Mouse (Mus musculus) limb, embryonic 10.5 days (tissue): ENCODE data around the gene Slc16a3. TPM values are rescaled to one million over a fixed set of nuclear protein-coding genes. Genes with fewer than 3 reads are reported as not detected.

Source experiments
- DNase-seq: peaks from one replicate; pipeline ENCODE4 v3.0.0-alpha.2; 2017; ENCODE audit warnings: low spot score
- H3K27ac ChIP-seq: fragments of 300-500 bp; sonication (generic); 2 replicates; pipeline ENCODE4 v1.5.1; 2016; ENCODE audit warnings: mild to moderate bottlenecking
- H3K27me3 ChIP-seq: fragments of 300-500 bp; sonication (generic); 2 replicates; pipeline ENCODE4 v1.6.1; 2016; ENCODE audit warnings: low read depth, mild to moderate bottlenecking; ENCODE audit not compliant: poor library complexity, severe bottlenecking
- H3K36me3 ChIP-seq: fragments of 300-500 bp; sonication (generic); 2 replicates; pipeline ENCODE4 v1.6.1; 2016; ENCODE audit warnings: mild to moderate bottlenecking, moderate library complexity
- H3K4me1 ChIP-seq: fragments of 300-500 bp; sonication (generic); 2 replicates; pipeline ENCODE4 v1.6.1; 2016
- H3K4me3 ChIP-seq: fragments of 300-500 bp; sonication (generic); 2 replicates; pipeline ENCODE4 v1.5.1; 2016; ENCODE audit warnings: mild to moderate bottlenecking, moderate library complexity
- H3K9me3 ChIP-seq: fragments of 300-500 bp; sonication (generic); replicated peaks from 2 replicates; pipeline ENCODE4 v1.6.1; 2016; ENCODE audit warnings: mild to moderate bottlenecking
- WGBS: fragments of 180-500 bp; shearing (Covaris S2); methylation state at CpG from one replicate; pipeline ENCODE4 v1.1.7; 2016; 5-methylcytosine and 5-hydroxymethylcytosine counted together
- polyA plus RNA-seq: library from polyadenylated mRNA; unstranded; fragments of >200 nt; fragmentation: Nextera tagmentation; extraction: Ambion mirVana; gene quantifications from 2 replicates; pipeline ENCODE4 v1.2.1, GENCODE M21; 2016

Gene Slc16a3
- polyA plus RNA-seq: 119 and 165 TPM in 2 replicates

DNA sequence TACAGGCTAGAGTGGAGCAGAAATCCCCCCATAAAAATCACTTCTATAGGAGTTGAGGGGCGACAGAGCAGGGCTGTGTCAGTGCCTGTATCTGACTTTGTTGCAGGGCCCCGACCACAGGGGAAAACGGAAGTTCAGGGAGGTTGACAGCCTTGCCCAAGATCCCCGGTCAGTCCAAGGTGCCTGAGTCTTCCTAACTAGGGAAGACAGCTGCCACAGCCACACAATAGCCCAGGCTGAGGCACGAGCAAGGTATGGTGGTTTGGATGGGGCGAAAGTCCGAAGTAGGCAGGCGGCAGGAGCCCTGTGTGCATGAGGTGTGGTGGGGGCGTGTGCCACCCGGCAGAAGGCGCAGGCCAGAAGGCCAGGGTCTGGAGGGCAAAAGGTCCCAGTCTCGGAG lies at the start of gene Slc16a3:
TSS of gene Slc16a3 (plus strand) at position 153 of the 400 bp plus-strand sequence.
- WGBS: 33% methylated on average over 12 of the region's 12 CpGs
- peaks cover 20% of the 10 kb centered on the region; the same call in 1 of the 2 replicates for H3K27me3 ChIP-seq
- peak within 1 kb of the TSS; percentile 89 for H3K27ac ChIP-seq
- peaks cover 16% of the 10 kb centered on the region; the same call in 1 of the 2 replicates for H3K36me3 ChIP-seq
- no peak for DNase-seq
- no peaks in the 10 kb centered on the region for H3K9me3 ChIP-seq
- H3K4me1 ChIP-seq: peaks cover 49% of the 10 kb centered on the region
- H3K4me3 ChIP-seq: peak within 1 kb of the TSS; percentile 68

DNA sequence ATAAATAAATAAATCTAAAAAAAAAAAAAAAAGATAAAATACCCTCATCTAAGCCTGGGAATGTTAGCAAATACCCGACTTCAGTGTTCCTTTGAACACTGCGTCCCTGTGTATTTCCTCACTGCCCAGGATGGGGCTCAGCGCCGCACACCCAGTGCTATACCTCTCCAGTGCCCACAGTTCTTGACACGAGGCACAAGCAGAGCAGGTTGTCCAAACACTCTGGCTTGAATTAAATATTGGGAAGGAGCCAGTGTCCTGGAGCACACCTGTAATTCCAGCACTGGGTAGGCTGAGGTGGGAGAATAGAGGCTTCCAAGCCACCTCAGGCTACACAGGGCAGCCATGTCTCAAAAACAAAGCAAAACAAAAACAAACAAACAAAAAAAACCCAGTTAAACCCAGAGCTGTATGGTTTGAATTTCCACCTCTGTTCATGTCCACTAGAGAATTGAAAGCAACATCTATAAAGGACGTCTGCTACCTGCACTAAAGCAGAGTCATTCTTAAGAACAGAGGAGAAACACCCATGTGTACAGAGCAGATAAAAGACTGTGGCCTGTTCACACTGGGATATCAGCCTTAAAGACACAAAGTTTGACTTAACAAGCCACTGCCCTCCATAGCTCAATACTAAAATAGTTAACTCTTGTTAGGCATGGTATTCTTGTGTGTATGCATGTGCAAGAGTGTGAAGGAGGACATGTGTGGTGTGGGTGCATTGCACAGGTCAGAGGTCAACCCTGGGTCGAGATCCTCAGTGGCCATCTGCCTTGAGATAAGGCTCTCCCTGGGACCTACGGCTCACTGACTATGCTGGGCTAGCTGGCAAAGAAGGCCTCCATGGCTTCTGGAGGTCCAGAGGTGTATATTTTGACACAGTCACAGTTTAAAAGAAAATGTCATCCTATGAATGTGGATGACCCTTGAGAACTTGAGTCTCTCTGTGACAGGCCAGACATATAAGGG lies 47.7 kb upstream of the Slc16a3 start:
- H3K27ac ChIP-seq: no peak overlapping the region
- no peak overlapping the region for H3K4me3 ChIP-seq
- no peaks in the 10 kb centered on the region for H3K27me3 ChIP-seq
- H3K4me1 ChIP-seq: no peaks in the 10 kb centered on the region
- no peaks in the 10 kb centered on the region for H3K9me3 ChIP-seq
- WGBS: 89% methylated on average over 8 of the region's 8 CpGs
- no peak for DNase-seq
- peaks cover 54% of the 10 kb centered on the region for H3K36me3 ChIP-seq

DNA sequence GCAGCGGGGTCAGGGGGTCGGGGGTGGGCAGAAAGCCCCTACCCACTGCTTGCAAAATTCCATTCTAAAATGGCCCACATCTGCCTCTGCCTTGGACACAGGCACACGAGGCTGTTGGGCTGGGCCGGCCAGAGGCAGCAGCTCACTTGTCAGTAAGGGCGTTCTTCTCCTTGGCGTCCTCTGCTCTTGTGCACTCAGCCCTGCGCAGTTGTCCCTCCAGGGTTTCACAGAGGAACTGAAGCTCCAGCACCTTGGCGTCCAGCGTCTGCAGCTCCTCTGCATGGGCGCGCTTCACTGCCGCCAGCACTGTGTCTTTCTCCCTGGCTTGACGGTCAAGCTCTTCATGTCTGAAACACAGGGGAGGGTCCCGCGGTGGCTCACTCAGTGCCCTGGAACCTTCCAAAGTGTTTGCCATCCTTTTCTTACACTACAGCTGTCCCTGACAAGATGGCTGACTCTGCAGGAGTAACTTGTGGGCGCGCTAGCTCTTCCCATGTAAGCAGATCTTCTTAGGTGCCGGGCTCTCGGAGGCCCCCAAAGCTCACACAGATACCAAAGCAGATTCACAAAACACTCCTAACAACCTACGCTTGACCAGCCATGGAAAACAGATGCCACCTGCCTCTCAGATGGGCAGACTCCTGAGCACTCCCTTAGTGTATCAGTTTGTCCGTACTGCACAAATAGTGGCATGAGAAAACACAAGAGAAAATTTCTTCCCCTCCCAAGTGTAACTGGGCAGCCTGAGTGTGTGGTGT lies 46.4 kb upstream of the Slc16a3 start:
- H3K4me3 ChIP-seq: no peak overlapping the region
- no peaks in the 10 kb centered on the region for H3K27me3 ChIP-seq
- H3K4me1 ChIP-seq: no peaks in the 10 kb centered on the region
- H3K36me3 ChIP-seq: peaks cover 41% of the 10 kb centered on the region
- H3K27ac ChIP-seq: no peak overlapping the region
- H3K9me3 ChIP-seq: no peaks in the 10 kb centered on the region
- DNase-seq: no peak
- WGBS: 85% methylated on average over 21 of the region's 21 CpGs

DNA sequence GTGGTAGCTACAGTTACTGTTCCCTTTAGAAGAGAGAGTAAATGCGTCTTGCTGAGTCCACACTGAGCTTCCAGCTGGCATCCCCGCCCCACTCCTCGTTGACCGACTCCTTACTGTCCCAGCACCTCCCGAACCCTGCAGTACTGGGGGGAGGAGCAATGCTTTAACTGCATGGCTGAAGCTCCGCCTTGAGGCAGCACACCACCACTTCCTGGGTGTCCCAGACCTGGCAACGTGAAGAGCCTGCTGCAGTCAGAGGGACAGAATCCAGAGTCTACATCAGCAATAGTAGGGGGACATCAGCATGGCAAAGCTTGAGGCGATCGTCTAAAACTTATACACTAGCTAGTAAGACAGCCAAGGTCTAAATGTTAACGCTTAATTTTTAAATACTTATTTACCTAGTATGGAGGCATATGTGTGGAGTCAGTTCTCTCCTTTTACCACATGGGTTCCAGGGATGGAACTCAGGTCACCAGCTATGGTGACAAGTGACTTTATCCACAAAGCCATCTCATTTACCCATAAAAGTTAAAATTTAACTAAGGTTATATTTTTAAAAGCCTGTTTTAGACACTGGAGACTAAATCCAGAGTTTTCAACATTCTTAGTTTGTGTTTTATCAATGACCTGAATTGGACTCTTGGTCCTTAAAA lies 45.7 kb upstream of the Slc16a3 start:
- H3K27me3 ChIP-seq: no peaks in the 10 kb centered on the region
- H3K4me3 ChIP-seq: no peak overlapping the region
- no peak overlapping the region for H3K27ac ChIP-seq
- H3K9me3 ChIP-seq: no peaks in the 10 kb centered on the region
- H3K36me3 ChIP-seq: peaks cover 38% of the 10 kb centered on the region
- H3K4me1 ChIP-seq: no peaks in the 10 kb centered on the region
- WGBS: 52% methylated on average over 10 of the region's 10 CpGs
- no peak for DNase-seq

DNA sequence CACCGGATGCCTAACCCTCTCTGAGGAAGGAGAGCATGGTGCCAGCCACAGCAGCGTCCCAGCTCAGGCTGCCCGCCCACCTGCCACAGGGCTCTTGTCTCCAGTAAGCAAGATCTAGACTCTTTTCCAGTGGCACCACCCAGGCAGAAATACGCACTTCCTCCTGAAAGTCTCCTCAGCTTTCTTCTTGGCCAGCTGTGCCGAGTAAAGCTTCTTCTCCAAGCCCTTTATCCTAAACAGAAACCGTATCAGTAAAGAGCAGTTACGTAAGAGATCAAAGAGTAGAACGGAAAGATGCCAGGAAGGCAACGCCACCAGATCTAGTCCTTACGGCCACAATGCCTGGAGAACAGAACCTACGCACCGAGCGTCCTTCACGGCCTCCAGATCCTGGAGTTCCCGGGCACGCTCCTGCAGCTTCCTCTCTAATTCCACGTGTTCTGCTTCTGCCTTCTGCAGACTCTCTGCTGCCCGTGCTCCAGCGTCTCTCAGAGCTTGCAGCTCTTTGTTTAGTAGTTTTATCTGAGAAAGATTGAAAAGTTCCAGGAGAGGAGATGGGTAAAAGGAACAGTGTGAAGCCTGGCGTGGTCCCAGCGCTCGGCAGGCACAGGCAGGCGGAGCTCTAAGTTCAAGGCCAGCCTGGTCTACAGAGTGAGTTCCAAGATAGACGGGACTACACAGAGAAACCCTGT lies 45.0 kb upstream of the Slc16a3 start:
- Histone ChIP-seq H3K27ac (no peak overlapping the region), H3K4me1 (no peaks in the 10 kb centered on the region), H3K9me3 (no peaks in the 10 kb centered on the region), H3K36me3 (peaks cover 37% of the 10 kb centered on the region), H3K27me3 (no peaks in the 10 kb centered on the region), H3K4me3 (no peak overlapping the region)
- WGBS: 83% methylated on average over 24 of the region's 24 CpGs
- no peak for DNase-seq

DNA sequence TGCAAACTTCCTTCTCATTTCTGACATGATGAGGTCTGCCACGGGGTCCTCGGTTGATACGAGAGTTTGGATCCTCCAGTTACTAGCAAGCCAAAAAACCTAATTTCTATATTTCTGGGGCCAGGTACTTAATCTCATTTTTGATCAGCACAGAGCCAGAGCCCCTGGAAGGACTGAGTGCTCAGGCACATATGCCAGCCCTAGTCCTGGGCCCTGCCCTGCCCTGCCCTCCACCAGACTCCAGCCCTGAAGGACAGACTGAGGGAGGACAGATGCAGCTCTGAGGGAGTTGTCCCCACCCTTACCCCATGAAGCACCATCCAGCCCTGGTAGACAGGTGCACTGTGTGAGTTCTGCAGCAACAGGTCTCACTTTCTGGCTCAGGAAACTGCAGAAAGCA lies 43.7 kb upstream of the Slc16a3 start:
- no peaks in the 10 kb centered on the region for H3K4me1 ChIP-seq
- H3K9me3 ChIP-seq: no peaks in the 10 kb centered on the region
- no peak for DNase-seq
- peaks cover 34% of the 10 kb centered on the region for H3K36me3 ChIP-seq
- H3K27me3 ChIP-seq: no peaks in the 10 kb centered on the region
- WGBS: 96% methylated on average over 3 of the region's 3 CpGs
- H3K27ac ChIP-seq: no peak overlapping the region
- no peak overlapping the region for H3K4me3 ChIP-seq

DNA sequence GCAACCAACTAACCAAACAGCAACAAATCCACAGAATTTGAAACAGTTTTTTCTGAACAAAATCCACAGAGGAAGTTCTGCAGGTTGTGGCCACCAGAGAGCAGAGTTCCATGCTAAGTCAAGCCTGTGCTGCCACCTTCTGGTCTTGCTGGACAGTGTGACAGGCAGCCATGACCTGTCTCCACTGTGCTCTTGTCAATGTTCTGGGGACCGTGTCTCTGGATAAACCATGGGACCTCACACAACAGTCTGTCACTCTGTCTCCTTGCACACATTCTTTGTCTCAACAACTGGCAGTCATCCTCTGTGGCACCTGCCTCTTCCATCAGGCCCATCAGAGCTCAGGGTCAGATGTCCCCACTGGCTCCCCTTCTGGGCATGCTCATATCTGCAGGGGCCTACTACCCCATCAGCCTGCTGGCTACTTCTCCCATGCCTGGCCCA lies 42.8 kb upstream of the Slc16a3 start:
- WGBS: 30% methylated on average over 1 of the region's 1 CpGs
- Histone ChIP-seq H3K9me3 (no peaks in the 10 kb centered on the region), H3K36me3 (peaks cover 34% of the 10 kb centered on the region), H3K27ac (no peak overlapping the region), H3K27me3 (no peaks in the 10 kb centered on the region), H3K4me3 (no peak overlapping the region), H3K4me1 (no peaks in the 10 kb centered on the region)
- peak; percentile 73 for DNase-seq

DNA sequence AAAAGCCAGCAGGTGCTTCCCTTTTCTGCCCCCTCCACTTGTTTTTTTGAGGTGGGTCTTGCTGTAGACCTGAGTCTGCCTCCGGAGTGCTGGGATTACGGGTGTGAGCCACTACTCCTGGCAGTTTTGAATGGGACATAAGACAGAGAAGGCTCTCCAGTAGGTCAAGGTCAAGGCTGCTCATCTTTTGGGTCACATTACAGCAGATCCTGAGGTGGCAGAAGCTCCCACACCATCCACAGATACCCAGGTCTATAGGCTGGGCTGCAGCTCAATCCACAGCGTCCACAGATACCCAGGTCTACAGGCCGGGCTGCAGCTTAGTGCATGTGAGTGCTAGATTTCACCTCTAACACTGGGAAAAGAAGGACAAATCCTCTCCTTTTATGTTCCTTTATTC lies 34.5 kb upstream of the Slc16a3 start:
- 97% methylated on average over 4 of the region's 4 CpGs for WGBS
- Histone ChIP-seq H3K27me3 (no peaks in the 10 kb centered on the region), H3K36me3 (peaks cover 50% of the 10 kb centered on the region)

DNA sequence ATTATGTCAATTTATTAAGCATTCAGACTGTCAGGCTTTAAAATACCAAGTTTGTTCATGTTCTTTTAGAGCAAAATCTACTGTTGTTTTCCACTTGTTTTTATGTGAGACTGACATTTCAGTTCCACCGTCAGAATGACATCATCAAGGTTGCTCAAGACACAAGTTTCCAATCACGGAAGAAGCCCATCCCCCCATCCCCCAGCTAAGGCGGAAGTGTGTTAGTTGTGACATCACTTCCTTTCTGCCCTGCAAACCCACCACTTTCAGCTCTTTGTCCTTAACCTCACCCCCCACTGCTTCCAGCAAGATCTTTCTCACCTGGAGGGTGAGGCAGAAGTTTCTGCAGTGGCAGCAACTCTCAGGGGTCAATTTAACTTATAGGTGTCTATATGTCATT lies 31.8 kb upstream of the Slc16a3 start:
- WGBS: 84% methylated on average over 3 of the region's 3 CpGs
- no peaks in the 10 kb centered on the region for H3K4me1 ChIP-seq

More for the DNA sequence above, 34.5 kb upstream of the Slc16a3 start:
- DNase-seq: no peak
- Histone ChIP-seq H3K4me1 (no peaks in the 10 kb centered on the region), H3K9me3 (no peaks in the 10 kb centered on the region), H3K27ac (no peak overlapping the region), H3K4me3 (no peak overlapping the region)

DNA sequence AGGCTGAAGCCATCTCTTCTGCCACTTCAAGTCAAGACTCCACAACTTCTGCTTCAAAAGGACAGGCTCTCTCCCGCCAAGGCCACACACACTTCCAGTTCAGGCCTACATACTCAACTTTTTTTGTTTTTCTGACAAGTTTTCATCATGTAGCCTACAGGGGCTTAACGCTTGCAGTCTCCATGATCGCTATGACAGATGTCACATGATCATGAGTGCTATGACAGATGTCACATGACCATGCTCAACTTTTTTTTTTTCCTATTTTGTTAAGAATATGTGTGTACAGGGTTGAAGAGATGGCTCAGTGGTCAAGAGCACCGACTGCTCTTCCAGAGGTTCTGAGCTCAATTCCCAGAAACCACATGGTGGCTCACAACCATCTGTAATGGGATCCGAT lies 30.5 kb upstream of the Slc16a3 start:
- peaks cover 86% of the 10 kb centered on the region for H3K36me3 ChIP-seq
- no peaks in the 10 kb centered on the region for H3K4me1 ChIP-seq
- H3K4me3 ChIP-seq: no peak overlapping the region
- 96% methylated on average over 5 of the region's 5 CpGs for WGBS
- no peaks in the 10 kb centered on the region for H3K9me3 ChIP-seq
- no peak overlapping the region for H3K27ac ChIP-seq
- no peaks in the 10 kb centered on the region for H3K27me3 ChIP-seq
- no peak for DNase-seq

More for the DNA sequence above, 31.8 kb upstream of the Slc16a3 start:
- Histone ChIP-seq H3K4me3 (no peak overlapping the region), H3K27me3 (no peaks in the 10 kb centered on the region), H3K9me3 (no peaks in the 10 kb centered on the region), H3K36me3 (peaks cover 76% of the 10 kb centered on the region), H3K27ac (no peak overlapping the region)
- no peak for DNase-seq

DNA sequence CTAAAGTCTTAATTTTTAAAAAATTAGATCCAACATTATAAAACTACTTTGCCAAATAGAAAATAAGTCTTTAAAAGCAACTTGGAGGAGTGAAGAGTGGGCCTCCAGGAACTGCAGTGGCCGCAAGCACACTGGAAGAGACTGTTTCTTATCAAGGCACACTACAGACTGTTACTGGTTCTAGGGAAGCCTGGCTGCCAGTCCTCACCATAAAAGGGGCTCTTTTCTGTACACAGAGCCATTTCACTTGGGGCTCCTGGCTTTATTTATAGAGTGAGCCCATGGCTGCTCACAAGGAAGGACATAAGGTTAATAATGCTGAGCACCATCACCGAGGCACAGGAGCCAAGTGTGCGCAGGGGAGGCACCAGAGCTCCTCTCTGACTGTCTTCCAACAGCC lies 25.8 kb upstream of the Slc16a3 start:
- Histone ChIP-seq H3K9me3 (no peaks in the 10 kb centered on the region), H3K4me3 (no peak overlapping the region), H3K4me1 (no peaks in the 10 kb centered on the region), H3K27me3 (no peaks in the 10 kb centered on the region), H3K27ac (no peak overlapping the region), H3K36me3 (peaks cover 85% of the 10 kb centered on the region)
- DNase-seq: no peak
- WGBS: 92% methylated on average over 3 of the region's 3 CpGs

DNA sequence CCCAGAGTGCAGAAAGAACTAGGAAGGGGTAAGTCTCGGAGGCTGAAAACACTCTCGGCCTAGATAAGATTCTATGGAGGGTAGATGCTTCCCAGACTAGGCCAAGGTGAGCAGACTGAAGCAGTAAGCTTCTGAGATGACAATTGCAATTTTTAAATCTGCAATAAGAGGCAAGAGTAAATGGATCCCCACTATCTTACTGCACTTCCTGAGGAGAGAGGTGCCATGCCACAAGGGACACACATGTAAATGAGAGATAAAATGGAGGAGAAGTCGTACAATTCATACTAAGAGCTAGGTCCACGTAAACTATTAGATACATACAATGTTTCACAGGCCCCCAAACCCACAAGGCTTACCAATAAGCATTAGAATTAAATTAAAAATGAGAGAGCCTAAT lies 19.8 kb upstream of the Slc16a3 start:
- H3K27me3 ChIP-seq: no peaks in the 10 kb centered on the region
- peaks cover 41% of the 10 kb centered on the region for H3K36me3 ChIP-seq
- WGBS: 93% methylated on average over 4 of the region's 4 CpGs
- DNase-seq: no peak
- no peak overlapping the region for H3K4me3 ChIP-seq
- H3K9me3 ChIP-seq: no peaks in the 10 kb centered on the region
- H3K27ac ChIP-seq: no peak overlapping the region
- peaks cover 10% of the 10 kb centered on the region for H3K4me1 ChIP-seq
